Mouse (Mus musculus) neutrophil, adult 5-6 weeks (primary cell): ENCODE data around the gene Ankrd63. TPM values are rescaled to one million over a fixed set of nuclear protein-coding genes. Genes with fewer than 3 reads are reported as not detected.

Experiments
- ATAC-seq: fragments of 151-379, 151-347 bp; 2 replicates; pipeline ENCODE4 v1.8.0; 2017; ENCODE audit warnings: mild to moderate bottlenecking, moderate TSS enrichment; ENCODE audit not compliant: insufficient number of reproducible peaks, poor library complexity, low FRiP score, severe bottlenecking; ENCODE audit errors: extremely low read depth
- total RNA-seq: library from RNA; stranded (forward); fragments of 200-1000 nt; gene quantifications from 2 replicates; pipeline ENCODE4 v1.2.3, GENCODE M21; 2017

The Ankrd63 gene
- 0.74 and 1.2 TPM in 2 replicates for total RNA-seq

GRCm38 (mm10) chr2:118703913-118704730 lies at the start of gene Ankrd63:
TSS of gene Ankrd63 (minus strand) at chr2:118703963.
- ATAC-seq, result no peak

GRCm38 (mm10) chr2:118752792-118753108 lies 49.0 kb upstream of the Ankrd63 start:
- no peak for ATAC-seq

GRCm38 (mm10) chr2:118751896-118752791 lies 48.4 kb upstream of the Ankrd63 start:
- ATAC-seq, result no peak

DNA sequence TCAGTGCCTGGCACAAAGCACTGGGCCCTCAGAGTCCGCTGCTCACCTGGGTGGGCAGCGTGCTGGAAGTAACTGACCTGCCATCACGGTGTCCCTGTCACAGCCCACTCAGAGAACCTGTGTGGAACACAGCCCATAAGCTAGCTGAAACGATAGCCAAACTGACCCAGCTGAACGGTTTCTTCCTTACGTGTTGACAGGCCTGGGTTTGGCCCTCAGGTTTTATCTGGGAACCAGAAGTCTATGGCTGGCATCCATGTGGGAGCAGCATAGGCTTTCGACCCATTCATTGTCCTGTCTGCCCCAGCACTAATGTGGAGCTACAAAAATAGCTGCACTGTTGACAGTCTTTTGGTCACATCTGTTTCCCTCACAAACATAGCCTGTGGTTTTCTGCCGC lies 46.7 kb upstream of the Ankrd63 start:
- ATAC-seq, result no peak

GRCm38 (mm10) chr2:118749341-118749884 lies 45.6 kb upstream of the Ankrd63 start:
- ATAC-seq, result no peak

GRCm38 (mm10) chr2:118747301-118747960 lies 43.7 kb upstream of the Ankrd63 start:
- no peak for ATAC-seq

DNA sequence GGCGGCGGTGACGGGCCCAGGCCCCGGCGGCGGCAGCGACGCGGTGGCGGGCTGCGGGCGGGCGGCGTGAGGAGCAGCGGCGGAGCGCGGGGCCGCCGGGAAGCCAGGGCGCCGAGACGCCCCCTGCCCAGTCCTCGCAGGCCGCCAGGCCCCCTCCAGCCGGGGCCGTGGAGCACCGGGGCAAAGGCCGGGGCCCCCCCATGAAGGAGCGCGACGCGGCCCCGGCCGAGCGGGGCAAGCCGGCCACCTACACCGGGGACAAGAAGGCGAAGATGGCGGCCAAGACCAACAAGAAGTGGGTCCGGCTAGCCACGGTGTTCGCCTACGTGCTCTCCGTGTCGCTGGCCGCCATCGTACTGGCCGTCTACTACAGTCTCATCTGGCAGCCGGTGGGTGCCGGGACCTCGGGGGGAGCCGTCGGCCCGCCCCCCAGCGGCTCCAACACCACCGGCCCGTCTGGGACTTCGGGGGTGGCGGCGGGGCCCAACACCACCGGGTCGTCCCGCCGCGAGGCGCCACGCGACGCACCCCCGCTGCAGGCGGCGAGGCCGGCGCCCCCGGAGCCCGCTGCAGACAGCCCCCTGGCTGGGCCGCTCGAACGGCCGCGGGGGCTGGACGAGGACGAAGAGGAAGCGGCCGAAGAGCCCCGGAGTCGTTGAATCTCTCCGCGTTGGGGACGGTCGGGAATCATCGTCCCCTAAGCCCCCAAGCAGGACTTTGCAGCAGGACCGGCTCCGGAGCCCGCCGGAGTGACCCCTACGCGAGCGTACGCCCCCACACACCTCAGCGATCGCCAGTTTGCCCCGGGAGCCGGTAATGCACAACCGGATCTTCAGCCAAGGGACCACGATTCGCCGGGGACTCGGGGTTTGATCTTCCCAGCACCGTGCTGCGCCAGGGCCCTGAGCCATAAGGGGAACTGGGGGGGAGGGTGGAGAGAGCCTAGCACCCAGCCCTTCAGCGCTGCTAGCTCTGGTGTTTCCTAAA lies 42.4 kb upstream of the Ankrd63 start:
- ATAC-seq, result no peak

- peak; percentile 66 for ATAC-seq
Observed at GRCm38 (mm10) chr2:118745232-118745884, 41.6 kb upstream of the Ankrd63 start, which contains the start of gene Inafm2. TSS of gene Inafm2 (plus strand) at chr2:118745758.

GRCm38 (mm10) chr2:118744621-118745020 lies 40.9 kb upstream of the Ankrd63 start:
- no peak for ATAC-seq

GRCm38 (mm10) chr2:118743261-118743943 lies 39.6 kb upstream of the Ankrd63 start:
- ATAC-seq, result peak; percentile 64

DNA sequence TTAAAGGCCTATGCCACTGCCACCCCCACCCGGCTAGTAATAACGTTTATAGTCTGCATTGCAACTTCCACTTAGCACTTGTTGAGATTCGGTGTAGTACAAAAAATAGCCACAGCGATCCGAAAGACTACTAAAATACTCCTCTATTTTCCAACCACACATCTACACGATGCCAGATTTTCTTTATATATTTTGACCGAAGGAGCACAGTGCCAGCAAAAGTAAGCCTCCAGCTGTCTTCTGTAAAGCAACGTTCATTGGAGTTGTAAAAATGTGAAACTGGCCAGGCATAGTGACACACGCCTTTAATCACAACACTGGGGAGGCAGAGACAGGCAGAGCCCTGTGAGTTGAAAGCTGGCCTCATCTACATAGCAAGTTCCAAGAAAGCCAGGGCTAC lies 37.4 kb upstream of the Ankrd63 start:
- no peak for ATAC-seq

DNA sequence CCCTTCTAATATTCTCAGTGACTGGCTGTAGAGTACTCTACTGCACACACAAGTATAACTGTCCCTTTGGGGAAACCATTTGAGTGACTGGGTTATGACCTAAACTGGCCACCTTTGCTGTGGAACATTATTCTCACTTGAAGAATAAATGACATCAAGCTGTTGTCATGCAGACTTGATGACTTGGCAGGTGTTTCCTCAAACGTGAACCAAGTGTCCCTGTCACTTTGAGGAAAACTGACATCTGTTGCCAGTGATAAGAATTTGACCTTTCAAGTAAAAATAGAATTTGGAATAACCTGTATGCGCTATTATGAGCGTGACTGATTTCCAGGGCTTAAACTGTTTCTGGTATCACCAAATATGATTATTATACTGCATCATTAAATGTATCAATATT lies 36.6 kb upstream of the Ankrd63 start:
- no peak for ATAC-seq

GRCm38 (mm10) chr2:118733341-118733740 lies 29.6 kb upstream of the Ankrd63 start:
- no peak for ATAC-seq

GRCm38 (mm10) chr2:118731981-118732380 lies 28.2 kb upstream of the Ankrd63 start:
- no peak for ATAC-seq

- ATAC-seq, result peak; percentile 30; the same call in 1 of the 2 replicates
Observed at GRCm38 (mm10) chr2:118730622-118730915, 26.8 kb upstream of the Ankrd63 start.

DNA sequence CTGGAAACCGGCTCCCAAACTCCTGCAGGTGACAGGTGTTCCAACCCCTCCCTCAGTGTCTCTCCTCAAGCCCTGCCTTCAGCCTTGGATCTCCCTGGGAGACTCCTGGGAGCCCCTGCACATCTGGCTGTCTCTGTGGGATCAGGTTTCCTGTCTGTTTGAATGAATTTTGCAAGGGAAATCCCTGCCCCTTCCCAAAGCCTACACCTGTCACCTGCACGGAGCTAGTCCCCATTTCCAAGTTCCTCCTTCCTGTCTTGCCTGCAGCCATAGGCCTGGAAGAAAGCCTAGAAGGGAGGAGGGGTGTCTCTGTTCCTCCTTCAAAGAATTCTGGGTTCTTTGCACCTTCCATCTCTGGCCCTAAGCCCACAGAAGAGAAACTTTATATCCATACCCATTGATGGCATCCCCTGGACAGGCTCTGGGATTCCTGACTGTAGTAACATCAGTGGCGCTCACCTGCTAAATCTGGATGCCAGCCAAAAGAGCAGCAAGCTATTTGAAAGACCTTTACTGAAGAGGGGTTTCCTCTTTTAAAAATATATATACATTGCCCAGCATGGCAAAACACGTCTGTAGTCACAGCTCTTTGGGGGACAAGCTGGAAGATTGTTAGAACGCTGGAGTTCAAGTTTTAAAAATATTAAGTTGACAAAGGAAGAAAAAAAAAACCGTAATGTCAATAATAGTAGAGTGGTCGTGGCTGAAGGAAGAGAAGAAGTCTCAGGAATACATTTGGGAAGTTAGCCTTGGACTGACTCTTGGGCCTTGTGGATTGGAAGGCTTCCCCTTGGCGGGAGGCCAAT lies 26.3 kb upstream of the Ankrd63 start:
- no peak for ATAC-seq
